ENCODE assay signal across 13 mouse cellular contexts in the genomic region with DNA sequence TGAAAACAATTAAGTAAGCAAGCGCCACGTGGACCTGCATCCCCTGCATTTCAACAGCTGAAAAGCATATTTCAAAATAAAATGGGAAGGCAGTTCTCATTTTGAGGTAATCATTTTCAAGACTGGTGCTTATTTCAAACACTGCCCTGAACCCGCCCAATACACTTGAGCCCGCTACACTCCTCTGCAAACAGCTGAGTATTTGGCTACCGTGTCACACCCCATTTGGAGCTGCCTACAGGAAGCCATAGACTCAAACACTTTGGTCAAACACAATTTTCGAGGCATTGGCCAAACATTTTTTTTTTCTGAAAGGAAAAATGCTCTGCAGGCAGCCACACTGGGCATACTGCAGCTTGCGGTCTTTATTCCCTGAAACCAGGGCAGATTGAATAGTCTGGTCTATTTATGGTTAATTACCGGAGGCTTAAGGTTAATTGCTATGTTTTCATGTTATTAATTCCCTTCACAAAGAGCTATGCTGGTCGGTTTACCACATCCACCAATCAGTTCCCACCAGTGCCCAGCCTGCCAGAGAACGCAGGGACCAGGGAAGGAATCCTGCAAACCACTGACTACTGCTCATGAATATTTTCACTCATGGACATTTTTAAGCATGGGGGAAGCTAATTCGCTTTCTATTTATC.
DNase-seq lines count a peak whose midpoint lies in the region; ATAC-seq and TF ChIP-seq lines count a peak whose summit lies in the region.
"Had no signal": no experiment of that assay in that cellular context is flagged by ENCODE, and none has a peak within 500 bp of the region (broad histone marks: within the 10 kb centered on the region; RNA-seq: fewer than 3 reads in every experiment).

No protein-coding gene starts in this region.

- DNase-seq in hindbrain, embryonic 11.5 days (ENCODE audit: low spot score): no peak
- no peak for DNase-seq in gastrocnemius, adult 2 months
- DNase-seq in gastrocnemius, postnatal 4 days (ENCODE audit: low spot score in 2 of 2): no peak
- DNase-seq in kidney, postnatal 10 days: no peak
- DNase-seq: adrenal gland, postnatal 25 days; layer of hippocampus, adult 9-11 months; left cerebral cortex, postnatal 4 days had no signal

- WGBS in hindbrain, embryonic 12.5 days: 73% methylated on average over 11 of the region's 11 CpGs
- WGBS in hindbrain, embryonic 11.5 days: 78% methylated on average over 11 of the region's 11 CpGs
- WGBS in forebrain, embryonic 13.5 days: 13% methylated on average over 11 of the region's 11 CpGs
- WGBS in lung, embryonic 16.5 days: 53% methylated on average over 11 of the region's 11 CpGs
- WGBS in midbrain, embryonic 16.5 days: 49% methylated on average over 11 of the region's 11 CpGs

- no peak overlapping the region for H3K27ac ChIP-seq in hindbrain, embryonic 12.5 days
- H3K27ac ChIP-seq in hindbrain, embryonic 11.5 days (ENCODE audit: low read depth, low read length): no peak overlapping the region
- H3K27ac ChIP-seq in forebrain, embryonic 13.5 days: no peak overlapping the region
- H3K27ac ChIP-seq in lung, embryonic 16.5 days (ENCODE audit: low read length): no peak overlapping the region
- no peak overlapping the region for H3K27ac ChIP-seq in midbrain, embryonic 16.5 days (ENCODE audit: low read length)
- no peak overlapping the region for H3K27ac ChIP-seq in gastrocnemius, adult 2 months
- H3K27ac ChIP-seq: heart, embryonic 10.5 days; kidney, embryonic 15.5 days had no signal

- TF ChIP-seq CTCF in gastrocnemius, adult 2 months (IDR thresholded peaks at IDR 0.05): no peak

- H3K27me3 ChIP-seq in hindbrain, embryonic 12.5 days: no peaks in the 10 kb centered on the region
- H3K27me3 ChIP-seq in hindbrain, embryonic 11.5 days (ENCODE audit: control insufficient read depth, insufficient read depth, low read length): no peaks in the 10 kb centered on the region
- peaks cover 26% of the 10 kb centered on the region for H3K27me3 ChIP-seq in forebrain, embryonic 13.5 days
- H3K27me3 ChIP-seq in lung, embryonic 16.5 days (ENCODE audit: control insufficient read depth, insufficient read depth, low read depth, low read length): no peaks in the 10 kb centered on the region
- H3K27me3 ChIP-seq in midbrain, embryonic 16.5 days (ENCODE audit: control insufficient read depth, insufficient read depth, low read depth, low read length): no peaks in the 10 kb centered on the region
- H3K27me3 ChIP-seq: kidney, embryonic 15.5 days had no signal

- H3K4me2 ChIP-seq in hindbrain, embryonic 12.5 days (replicated peaks): no peak overlapping the region
- no peak overlapping the region for H3K4me2 ChIP-seq in hindbrain, embryonic 11.5 days (replicated peaks; ENCODE audit: low read depth, low read length)
- H3K4me2 ChIP-seq in forebrain, embryonic 13.5 days: peak overlapping the region; percentile 15; the same call in 1 of the 2 replicates
- H3K4me2 ChIP-seq in lung, embryonic 16.5 days (ENCODE audit: low read depth, low read length): no peak overlapping the region
- no peak overlapping the region; the same call in 1 of the 2 replicates for H3K4me2 ChIP-seq in midbrain, embryonic 16.5 days (ENCODE audit: low read length)
- H3K4me2 ChIP-seq: kidney, embryonic 15.5 days had no signal

- H3K9ac ChIP-seq in hindbrain, embryonic 12.5 days: no peak overlapping the region
- no peak overlapping the region for H3K9ac ChIP-seq in hindbrain, embryonic 11.5 days (ENCODE audit: low read depth, low read length)
- no peak overlapping the region for H3K9ac ChIP-seq in forebrain, embryonic 13.5 days
- H3K9ac ChIP-seq in lung, embryonic 16.5 days (ENCODE audit: low read length): no peak overlapping the region
- no peak overlapping the region for H3K9ac ChIP-seq in midbrain, embryonic 16.5 days (ENCODE audit: low read depth, low read length)
- H3K9ac ChIP-seq: kidney, embryonic 15.5 days had no signal

- H3K4me3 ChIP-seq in hindbrain, embryonic 12.5 days: no peak overlapping the region
- no peak overlapping the region for H3K4me3 ChIP-seq in hindbrain, embryonic 11.5 days (ENCODE audit: low read depth, low read length)
- no peak overlapping the region for H3K4me3 ChIP-seq in forebrain, embryonic 13.5 days
- no peak overlapping the region for H3K4me3 ChIP-seq in lung, embryonic 16.5 days (ENCODE audit: low read length)
- H3K4me3 ChIP-seq in midbrain, embryonic 16.5 days (ENCODE audit: low read depth, low read length): no peak overlapping the region
- H3K4me3 ChIP-seq in gastrocnemius, adult 2 months: no peak overlapping the region
- H3K4me3 ChIP-seq: heart, embryonic 10.5 days; kidney, embryonic 15.5 days had no signal

- no peaks in the 10 kb centered on the region for H3K9me3 ChIP-seq in hindbrain, embryonic 12.5 days (replicated peaks)
- no peaks in the 10 kb centered on the region for H3K9me3 ChIP-seq in hindbrain, embryonic 11.5 days (ENCODE audit: control insufficient read depth, low read length)
- no peaks in the 10 kb centered on the region for H3K9me3 ChIP-seq in forebrain, embryonic 13.5 days (replicated peaks)
- H3K9me3 ChIP-seq in lung, embryonic 16.5 days (ENCODE audit: control insufficient read depth, low read length): no peaks in the 10 kb centered on the region
- H3K9me3 ChIP-seq in midbrain, embryonic 16.5 days (replicated peaks; ENCODE audit: control insufficient read depth, low read length, poor library complexity, severe bottlenecking): no peaks in the 10 kb centered on the region
- H3K9me3 ChIP-seq: heart, embryonic 10.5 days; kidney, embryonic 15.5 days had no signal

- intact Hi-C loops in gastrocnemius, adult 2 months (cut with DNase I): no loop called here

- peak; percentile 58; the same call in 1 of the 2 replicates for ATAC-seq in hindbrain, embryonic 12.5 days (ENCODE audit: low FRiP score)
- ATAC-seq in hindbrain, embryonic 11.5 days (ENCODE audit: low FRiP score): no peak
- ATAC-seq in forebrain, embryonic 13.5 days: peak; percentile 95
- ATAC-seq in lung, embryonic 16.5 days (ENCODE audit: low read depth): peak; percentile 93
- ATAC-seq in midbrain, embryonic 16.5 days: 0 out of 2 replicates have a peak, but pooled peaks have one; percentile 51

- no peaks in the 10 kb centered on the region for H3K36me3 ChIP-seq in hindbrain, embryonic 12.5 days
- no peaks in the 10 kb centered on the region for H3K36me3 ChIP-seq in hindbrain, embryonic 11.5 days (ENCODE audit: control insufficient read depth, insufficient read depth, low read length)
- no peaks in the 10 kb centered on the region for H3K36me3 ChIP-seq in forebrain, embryonic 13.5 days (ENCODE audit: poor library complexity, severe bottlenecking)
- no peaks in the 10 kb centered on the region for H3K36me3 ChIP-seq in lung, embryonic 16.5 days (ENCODE audit: control insufficient read depth, insufficient read depth, low read length)
- H3K36me3 ChIP-seq in midbrain, embryonic 16.5 days (ENCODE audit: control insufficient read depth, insufficient read depth, low read length): no peaks in the 10 kb centered on the region
- H3K36me3 ChIP-seq: heart, embryonic 10.5 days; kidney, embryonic 15.5 days had no signal

- H3K4me1 ChIP-seq in hindbrain, embryonic 12.5 days: no peaks in the 10 kb centered on the region
- H3K4me1 ChIP-seq in hindbrain, embryonic 11.5 days (replicated peaks; ENCODE audit: control insufficient read depth, insufficient read depth, low read length): no peaks in the 10 kb centered on the region
- H3K4me1 ChIP-seq in forebrain, embryonic 13.5 days: peaks cover 7% of the 10 kb centered on the region
- peaks cover 6% of the 10 kb centered on the region; the same call in 1 of the 2 replicates for H3K4me1 ChIP-seq in lung, embryonic 16.5 days (replicated peaks; ENCODE audit: control insufficient read depth, insufficient read depth, low read length)
- peaks cover 3% of the 10 kb centered on the region; the same call in 1 of the 2 replicates for H3K4me1 ChIP-seq in midbrain, embryonic 16.5 days (ENCODE audit: control insufficient read depth, insufficient read depth, low read length)
- H3K4me1 ChIP-seq: heart, embryonic 10.5 days; kidney, embryonic 15.5 days had no signal
